Mouse (Mus musculus) lung, embryonic 16.5 days (tissue): ENCODE measurements around the gene Pgbd5. TPM values are rescaled to one million over a fixed set of nuclear protein-coding genes. Genes with fewer than 3 reads are reported as not detected.
A peak's percentile ranks its signal among the peaks of the same experiment; 100 is the strongest.

Experiments
- ATAC-seq: fragments of 200-750 bp; cut with Nextera tagmentation; 2 replicates; pipeline ENCODE4 v1.8.0; 2017; ENCODE audit warnings: low read depth, mild to moderate bottlenecking, moderate library complexity
- H3K27ac ChIP-seq: fragments of 300-500 bp; sonication (generic); 2 replicates; pipeline ENCODE4 v1.5.1; 2014; ENCODE audit warnings: mild to moderate bottlenecking, control low read depth, low read length
- H3K27me3 ChIP-seq: fragments of 300-500 bp; sonication (generic); 2 replicates; pipeline ENCODE4 v1.6.1; 2014; ENCODE audit warnings: low read depth, low read length, mixed read lengths; ENCODE audit not compliant: control insufficient read depth, insufficient read depth
- H3K36me3 ChIP-seq: fragments of 300-500 bp; sonication (generic); 2 replicates; pipeline ENCODE4 v1.6.1; 2014; ENCODE audit warnings: low read length; ENCODE audit not compliant: control insufficient read depth, insufficient read depth
- H3K4me1 ChIP-seq: fragments of 300-500 bp; sonication (generic); replicated peaks from 2 replicates; pipeline ENCODE4 v1.6.1; 2014; ENCODE audit warnings: low read length, mixed read lengths; ENCODE audit not compliant: control insufficient read depth, insufficient read depth
- H3K4me2 ChIP-seq: fragments of 300-500 bp; sonication (generic); 2 replicates; pipeline ENCODE4 v1.6.1; 2014; ENCODE audit warnings: low read depth, low read length, control low read depth
- H3K4me3 ChIP-seq: fragments of 300-500 bp; sonication (generic); 2 replicates; pipeline ENCODE4 v1.5.1; 2014; ENCODE audit warnings: mild to moderate bottlenecking, low read length, control low read depth
- H3K9ac ChIP-seq: fragments of 300-500 bp; sonication (generic); 2 replicates; pipeline ENCODE4 v1.6.1; 2014; ENCODE audit warnings: low read length, control low read depth
- H3K9me3 ChIP-seq: fragments of 300-500 bp; sonication (generic); 2 replicates; pipeline ENCODE4 v1.6.1; 2016; ENCODE audit warnings: low read length; ENCODE audit not compliant: control insufficient read depth
- WGBS: fragments of 180-500 bp; shearing (Covaris S2); extraction: QIAGEN DNeasy Blood & Tissue Kit; methylation state at CpG from one replicate; pipeline ENCODE4 v1.1.7; 2014; 5-methylcytosine and 5-hydroxymethylcytosine counted together
- polyA plus RNA-seq: library from polyadenylated mRNA; unstranded; fragments of >200 nt; fragmentation: Nextera tagmentation; extraction: Ambion mirVana; gene quantifications from 2 replicates; pipeline ENCODE4 v1.2.1, GENCODE M21; 2015

Pgbd5 gene
- polyA plus RNA-seq, 1 experiment from 2014 or later: 1.9 TPM

DNA sequence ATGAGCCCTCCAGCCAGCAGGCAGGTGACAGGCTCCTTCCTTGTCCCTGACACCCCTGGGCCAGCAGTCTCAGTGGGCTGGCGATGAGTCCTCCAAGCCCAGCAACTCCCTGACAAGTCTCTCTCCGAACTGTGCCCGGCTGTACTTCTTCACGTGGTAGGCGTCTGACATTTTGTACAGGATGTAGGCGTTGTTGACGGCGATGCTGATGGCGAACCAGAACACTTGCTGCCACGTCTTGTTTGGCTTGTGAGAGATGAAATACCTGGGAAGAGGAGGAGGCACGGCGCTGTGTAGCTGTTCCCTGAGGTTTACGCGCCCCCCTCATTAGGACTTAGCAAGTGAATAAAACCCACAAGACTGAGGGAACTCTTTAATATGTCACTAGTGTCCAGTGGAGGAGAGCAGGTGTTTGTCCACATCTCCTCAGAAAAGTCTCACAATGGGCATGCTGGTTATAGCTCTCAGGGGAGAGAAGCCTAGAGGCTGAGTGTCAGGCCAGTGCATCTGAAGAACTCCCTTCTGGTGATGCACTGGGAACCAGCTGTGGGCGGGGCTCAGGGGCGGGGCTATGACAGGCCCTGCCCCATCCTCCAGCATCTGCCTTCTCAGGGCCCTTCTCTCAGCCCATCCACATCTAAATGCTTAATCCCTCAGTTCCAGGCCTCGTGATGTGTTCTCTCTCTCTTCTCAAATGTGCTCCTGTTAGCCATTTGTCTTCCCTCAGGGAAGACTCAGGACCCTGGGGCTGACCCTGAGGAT is 68.9 kb downstream of the Pgbd5 start:
- ATAC-seq: no peak
- WGBS: 63% methylated on average over 17 of the region's 17 CpGs
- H3K4me1 ChIP-seq: peaks cover 5% of the 10 kb centered on the region; the same call in 1 of the 2 replicates
- H3K36me3 ChIP-seq: no peaks in the 10 kb centered on the region
- no peak overlapping the region for H3K4me3 ChIP-seq
- no peak overlapping the region for H3K27ac ChIP-seq
- H3K4me2 ChIP-seq: no peak overlapping the region
- H3K27me3 ChIP-seq: no peaks in the 10 kb centered on the region
- no peak overlapping the region for H3K9ac ChIP-seq
- H3K9me3 ChIP-seq: no peaks in the 10 kb centered on the region

- ATAC-seq: no peak
- Histone ChIP-seq H3K9ac (no peak overlapping the region), H3K4me1 (no peaks in the 10 kb centered on the region), H3K36me3 (no peaks in the 10 kb centered on the region), H3K4me3 (no peak overlapping the region), H3K27me3 (no peaks in the 10 kb centered on the region), H3K27ac (no peak overlapping the region), H3K9me3 (no peaks in the 10 kb centered on the region), H3K4me2 (no peak overlapping the region)
- 14% methylated on average over 8 of the region's 8 CpGs for WGBS
Observed at GRCm38 (mm10) chr8:124368213-124368612, 71.2 kb downstream of the Pgbd5 start.

- H3K27me3 ChIP-seq: no peaks in the 10 kb centered on the region
- H3K9me3 ChIP-seq: no peaks in the 10 kb centered on the region
- no peak overlapping the region for H3K4me3 ChIP-seq
- H3K4me1 ChIP-seq: no peaks in the 10 kb centered on the region
- no peak for ATAC-seq
- 85% methylated on average over 15 of the region's 15 CpGs for WGBS
- H3K9ac ChIP-seq: no peak overlapping the region
- H3K27ac ChIP-seq: no peak overlapping the region
- H3K4me2 ChIP-seq: no peak overlapping the region
- H3K36me3 ChIP-seq: no peaks in the 10 kb centered on the region
Observed at GRCm38 (mm10) chr8:124363337-124363736, 76.1 kb downstream of the Pgbd5 start.

DNA sequence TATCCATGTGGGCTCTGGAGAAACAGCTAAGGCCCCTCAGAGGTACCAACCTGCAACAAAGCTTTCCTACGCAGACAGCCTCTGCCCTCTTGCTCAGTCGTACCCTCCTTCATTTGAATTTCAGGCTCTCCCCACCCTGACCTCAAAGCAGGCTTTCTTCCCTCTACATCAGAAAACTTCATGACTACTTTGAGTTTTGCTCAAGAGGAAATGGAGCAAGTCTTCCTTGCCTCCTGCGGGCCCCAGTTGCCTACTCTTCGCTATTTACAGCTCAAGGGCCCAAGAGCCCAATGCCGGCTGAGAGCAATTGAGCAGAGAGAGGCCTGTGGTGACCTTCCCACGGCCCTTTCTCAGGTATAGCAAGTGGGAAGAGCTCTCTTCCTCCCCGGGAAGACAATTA is 76.9 kb downstream of the Pgbd5 start:
- Histone ChIP-seq H3K9me3 (no peaks in the 10 kb centered on the region), H3K4me2 (no peak overlapping the region), H3K9ac (no peak overlapping the region), H3K4me3 (no peak overlapping the region), H3K4me1 (no peaks in the 10 kb centered on the region), H3K27ac (no peak overlapping the region), H3K27me3 (no peaks in the 10 kb centered on the region), H3K36me3 (no peaks in the 10 kb centered on the region)
- WGBS: 73% methylated on average over 7 of the region's 7 CpGs
- no peak for ATAC-seq

- WGBS: 74% methylated on average over 11 of the region's 11 CpGs
- H3K9ac ChIP-seq: no peak overlapping the region
- no peaks in the 10 kb centered on the region for H3K9me3 ChIP-seq
- H3K4me2 ChIP-seq: no peak overlapping the region
- no peak overlapping the region for H3K27ac ChIP-seq
- no peak for ATAC-seq
- no peaks in the 10 kb centered on the region for H3K4me1 ChIP-seq
- no peaks in the 10 kb centered on the region for H3K27me3 ChIP-seq
- H3K4me3 ChIP-seq: no peak overlapping the region
- no peaks in the 10 kb centered on the region for H3K36me3 ChIP-seq
Observed at GRCm38 (mm10) chr8:124361773-124362427, 77.6 kb downstream of the Pgbd5 start.

DNA sequence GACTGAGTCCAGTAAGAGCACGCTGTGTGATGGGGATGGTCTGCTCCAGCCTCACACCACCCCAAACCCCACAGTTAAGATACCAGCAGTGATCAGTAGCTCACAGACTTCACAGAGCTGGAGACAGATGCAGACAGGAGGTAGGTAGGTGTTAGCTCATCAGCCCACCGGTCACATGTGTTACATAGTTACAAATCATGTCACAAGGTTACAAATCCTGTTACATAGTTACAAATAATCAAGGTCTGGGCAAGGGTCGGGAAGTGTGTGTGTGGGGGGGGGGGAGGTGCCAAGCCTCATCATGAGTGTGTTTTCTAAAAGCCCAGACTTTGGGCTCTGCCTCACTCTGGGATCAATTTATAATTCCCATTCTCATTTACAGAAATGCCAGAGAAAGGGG is 78.5 kb downstream of the Pgbd5 start:
- Histone ChIP-seq H3K9me3 (no peaks in the 10 kb centered on the region), H3K9ac (no peak overlapping the region), H3K4me2 (no peak overlapping the region), H3K36me3 (no peaks in the 10 kb centered on the region), H3K27ac (no peak overlapping the region), H3K4me3 (no peak overlapping the region), H3K27me3 (no peaks in the 10 kb centered on the region), H3K4me1 (no peaks in the 10 kb centered on the region)
- no peak for ATAC-seq
- WGBS: 58% methylated on average over 3 of the region's 3 CpGs

- Histone ChIP-seq H3K27me3 (no peaks in the 10 kb centered on the region), H3K4me2 (no peak overlapping the region), H3K27ac (no peak overlapping the region), H3K4me1 (no peaks in the 10 kb centered on the region), H3K4me3 (no peak overlapping the region), H3K9me3 (no peaks in the 10 kb centered on the region), H3K36me3 (no peaks in the 10 kb centered on the region), H3K9ac (no peak overlapping the region)
- ATAC-seq: no peak
- 54% methylated on average over 5 of the region's 5 CpGs for WGBS
Observed at GRCm38 (mm10) chr8:124351636-124352035, 87.8 kb downstream of the Pgbd5 start.

- H3K36me3 ChIP-seq: peaks cover 4% of the 10 kb centered on the region; the same call in 1 of the 2 replicates
- no peak overlapping the region for H3K4me2 ChIP-seq
- WGBS: 37% methylated on average over 7 of the region's 7 CpGs
- no peak overlapping the region for H3K9ac ChIP-seq
- no peaks in the 10 kb centered on the region for H3K27me3 ChIP-seq
- H3K4me1 ChIP-seq: no peaks in the 10 kb centered on the region
- ATAC-seq: peak; percentile 37; the same call in 1 of the 2 replicates
- no peak overlapping the region for H3K4me3 ChIP-seq
- no peaks in the 10 kb centered on the region for H3K9me3 ChIP-seq
- H3K27ac ChIP-seq: no peak overlapping the region
Observed at GRCm38 (mm10) chr8:124349663-124350062, 89.8 kb downstream of the Pgbd5 start.

- Histone ChIP-seq H3K27me3 (no peaks in the 10 kb centered on the region), H3K4me2 (no peak overlapping the region), H3K9ac (no peak overlapping the region), H3K9me3 (no peaks in the 10 kb centered on the region), H3K4me3 (no peak overlapping the region), H3K4me1 (no peaks in the 10 kb centered on the region), H3K36me3 (peaks cover 10% of the 10 kb centered on the region), H3K27ac (no peak overlapping the region)
- WGBS: 35% methylated on average over 1 of the region's 1 CpGs
- ATAC-seq: no peak
Observed at GRCm38 (mm10) chr8:124348087-124348486, 91.4 kb downstream of the Pgbd5 start.
